Mouse (Mus musculus) lung, embryonic 14.5 days (tissue): ENCODE measurements around the gene Dnajc2. TPM values are rescaled to one million over a fixed set of nuclear protein-coding genes. Genes with fewer than 3 reads are reported as not detected.

Experiments
- ATAC-seq: fragments of 200-750 bp; cut with Nextera tagmentation; 2 replicates; pipeline ENCODE4 v1.8.0; 2017; ENCODE audit warnings: mild to moderate bottlenecking, moderate TSS enrichment, moderate library complexity; ENCODE audit not compliant: insufficient read depth
- DNase-seq: peaks from one replicate; pipeline ENCODE4 v3.0.0-alpha.2; 2015
- H3K27ac ChIP-seq: fragments of 300-500 bp; sonication (generic); 2 replicates; pipeline ENCODE4 v1.5.1; 2014; ENCODE audit warnings: low read depth, mild to moderate bottlenecking, moderate library complexity
- H3K27me3 ChIP-seq: fragments of 300-500 bp; sonication (generic); 2 replicates; pipeline ENCODE4 v1.6.1; 2014; ENCODE audit warnings: low read length, control low read depth; ENCODE audit not compliant: insufficient read depth
- H3K36me3 ChIP-seq: fragments of 300-500 bp; sonication (generic); 2 replicates; pipeline ENCODE4 v1.6.1; 2014; ENCODE audit warnings: control low read depth; ENCODE audit not compliant: insufficient read depth
- H3K4me1 ChIP-seq: fragments of 300-500 bp; sonication (generic); 2 replicates; pipeline ENCODE4 v1.6.1; 2014; ENCODE audit warnings: antibody characterized with exemption, control low read depth; ENCODE audit not compliant: insufficient read depth
- H3K4me2 ChIP-seq: fragments of 300-500 bp; sonication (generic); 2 replicates; pipeline ENCODE4 v1.6.1; 2014; ENCODE audit warnings: mild to moderate bottlenecking
- H3K4me3 ChIP-seq: fragments of 300-500 bp; sonication (generic); 2 replicates; pipeline ENCODE4 v1.5.1; 2014; ENCODE audit warnings: low read depth, low read length
- H3K9ac ChIP-seq: fragments of 300-500 bp; sonication (generic); 2 replicates; pipeline ENCODE4 v1.6.1; 2014
- H3K9me3 ChIP-seq: fragments of 300-500 bp; sonication (generic); 2 replicates; pipeline ENCODE4 v1.6.1; 2016; ENCODE audit warnings: low read depth, low read length, control low read depth
- CTCF ChIP-seq: IDR thresholded peaks from 2 replicates; pipeline ENCODE4 v1.5.1; 2016; ENCODE audit warnings: antibody characterized with exemption, low read depth
- WGBS: fragments of 180-500 bp; shearing (Covaris S2); extraction: QIAGEN DNeasy Blood & Tissue Kit; methylation state at CpG from one replicate; pipeline ENCODE4 v1.1.7; 2014; 5-methylcytosine and 5-hydroxymethylcytosine counted together
- polyA plus RNA-seq: library from polyadenylated mRNA; unstranded; fragments of >200 nt; fragmentation: Nextera tagmentation; extraction: Ambion mirVana; gene quantifications from 2 replicates; pipeline ENCODE4 v1.2.1, GENCODE M21; 2014

The Dnajc2 gene
- polyA plus RNA-seq, 1 experiment from 2014 or later = 77.4 TPM

DNA sequence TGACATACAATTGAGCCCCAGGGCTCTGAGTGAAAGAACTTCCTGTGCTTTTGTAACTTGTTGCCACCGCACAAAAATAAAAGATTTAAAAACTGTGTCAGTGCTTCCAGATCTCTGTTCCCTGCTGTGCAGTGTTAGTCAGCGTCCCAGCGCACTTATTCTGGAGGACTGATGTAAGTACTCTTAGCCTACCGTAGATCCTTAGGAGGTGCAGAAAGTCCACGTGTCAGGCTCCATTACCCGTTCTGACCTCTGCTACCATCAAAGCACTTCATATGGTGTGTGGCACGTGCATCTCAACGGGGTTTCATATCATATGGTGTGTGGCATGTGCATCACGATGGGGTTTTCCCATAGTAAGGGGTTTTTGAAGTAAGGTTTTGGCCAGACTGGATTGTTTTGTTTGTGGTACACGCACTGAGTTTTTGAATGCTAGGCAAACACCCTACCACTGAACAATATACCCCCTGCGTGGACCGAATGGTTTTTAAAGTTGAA lies 18.7 kb upstream of the Dnajc2 start:
- TF ChIP-seq CTCF = no peak

GRCm38 (mm10) chr5:21802907-21803306 lies 17.9 kb upstream of the Dnajc2 start:
- Histone ChIP-seq H3K27ac (no peak overlapping the region), H3K4me3 (no peak overlapping the region), H3K36me3 (peaks cover 60% of the 10 kb centered on the region), H3K27me3 (no peaks in the 10 kb centered on the region), H3K4me1 (no peaks in the 10 kb centered on the region), H3K9ac (no peak overlapping the region), H3K4me2 (no peak overlapping the region), H3K9me3 (no peaks in the 10 kb centered on the region)
- DNase-seq (no peak), ATAC-seq (no peak)
- TF ChIP-seq CTCF = no peak
- 89% methylated on average over 9 of the region's 9 CpGs for WGBS

More for the DNA sequence above, 18.7 kb upstream of the Dnajc2 start:
- no peak for DNase-seq
- no peak overlapping the region for H3K4me3 ChIP-seq
- no peaks in the 10 kb centered on the region for H3K4me1 ChIP-seq
- H3K9ac ChIP-seq = no peak overlapping the region
- no peak overlapping the region for H3K27ac ChIP-seq
- no peak for ATAC-seq
- no peaks in the 10 kb centered on the region for H3K9me3 ChIP-seq
- WGBS = 92% methylated on average over 12 of the region's 12 CpGs
- peaks cover 55% of the 10 kb centered on the region for H3K36me3 ChIP-seq
- no peak overlapping the region for H3K4me2 ChIP-seq
- H3K27me3 ChIP-seq = no peaks in the 10 kb centered on the region

- H3K4me3 ChIP-seq = no peak overlapping the region
- no peaks in the 10 kb centered on the region for H3K27me3 ChIP-seq
- no peak for ATAC-seq
- no peak overlapping the region for H3K4me2 ChIP-seq
- H3K9me3 ChIP-seq = no peaks in the 10 kb centered on the region
- H3K4me1 ChIP-seq = no peaks in the 10 kb centered on the region
- no peak for TF ChIP-seq CTCF
- no peak overlapping the region for H3K9ac ChIP-seq
- no peak for DNase-seq
- peaks cover 23% of the 10 kb centered on the region for H3K36me3 ChIP-seq
- no peak overlapping the region for H3K27ac ChIP-seq
These were observed 7.1 kb upstream of the Dnajc2 start for GRCm38 (mm10) chr5:21792166-21792565.

DNA sequence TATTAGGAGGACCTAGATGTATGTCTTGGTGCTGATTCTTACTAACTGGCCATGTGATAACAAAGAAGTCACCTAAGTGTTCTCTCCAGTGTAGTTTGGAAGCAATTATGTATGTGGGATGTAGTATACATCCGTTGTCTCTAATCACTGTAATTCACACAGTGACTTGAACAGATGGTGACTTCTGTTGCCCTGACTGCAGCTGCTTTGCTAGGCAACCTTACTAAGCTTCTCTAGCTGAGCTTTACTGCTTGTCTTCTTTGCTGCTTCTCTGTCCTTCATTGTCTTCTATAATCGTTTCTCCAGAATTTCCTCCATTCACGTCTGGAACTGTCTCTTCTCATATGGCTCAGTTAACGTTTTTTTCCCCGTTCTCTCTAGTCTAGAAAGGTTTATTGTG lies 4.0 kb upstream of the Dnajc2 start:
- Histone ChIP-seq H3K4me1 (no peaks in the 10 kb centered on the region), H3K9me3 (no peaks in the 10 kb centered on the region), H3K27me3 (no peaks in the 10 kb centered on the region), H3K4me3 (no peak overlapping the region), H3K27ac (no peak overlapping the region), H3K4me2 (no peak overlapping the region), H3K36me3 (peaks cover 3% of the 10 kb centered on the region; the same call in 1 of the 2 replicates), H3K9ac (no peak overlapping the region)
- TF ChIP-seq CTCF = no peak
- ATAC-seq (no peak), DNase-seq (no peak)
- WGBS = 77% methylated on average over 5 of the region's 5 CpGs

DNA sequence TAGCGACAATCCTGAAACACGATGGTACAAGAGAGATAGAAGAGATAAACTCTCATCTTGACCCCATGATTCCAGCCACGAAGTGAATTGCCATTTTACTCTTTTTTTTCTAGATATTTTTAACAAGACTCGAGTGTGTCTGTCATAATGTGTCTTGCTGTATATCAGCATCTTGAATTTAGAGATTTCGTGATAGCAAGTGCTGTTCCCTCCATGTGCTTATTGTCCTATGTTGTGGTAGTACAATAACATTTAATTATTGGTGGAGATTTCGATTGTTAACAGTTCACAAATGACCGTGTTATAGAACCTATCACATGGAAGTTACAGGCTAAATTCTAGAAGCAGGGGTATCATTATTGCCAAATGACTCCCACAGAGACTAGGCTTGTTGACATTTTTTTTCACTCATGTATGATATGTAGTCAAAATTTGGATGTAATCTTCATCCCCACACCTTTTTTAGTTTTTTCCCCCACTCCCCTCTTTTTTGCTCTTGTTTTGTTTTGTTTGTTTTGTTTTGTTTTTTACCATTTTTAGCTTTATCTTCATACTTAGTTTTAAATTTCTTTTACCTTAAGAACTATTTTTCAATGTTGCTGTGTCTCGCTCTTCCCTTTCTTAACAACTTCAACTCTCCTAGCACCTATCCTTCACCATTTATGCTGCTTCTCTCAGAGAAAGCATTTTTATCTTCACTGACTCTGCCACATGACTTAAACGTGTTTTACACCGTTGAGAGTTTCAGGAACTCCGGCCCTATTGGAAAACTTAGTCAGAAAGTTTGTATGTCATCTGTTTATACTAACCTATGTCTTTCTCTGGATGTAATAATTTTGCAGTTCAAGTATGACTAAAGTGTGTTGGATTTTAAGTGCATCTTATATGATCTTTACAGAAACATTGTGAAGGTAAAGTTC lies 2.4 kb upstream of the Dnajc2 start:
- TF ChIP-seq CTCF = no peak
- Histone ChIP-seq H3K9me3 (no peaks in the 10 kb centered on the region), H3K9ac (peak overlapping the region; percentile 81), H3K27me3 (no peaks in the 10 kb centered on the region), H3K4me2 (peak overlapping the region; percentile 68), H3K4me3 (peak overlapping the region; percentile 76), H3K27ac (no peak overlapping the region; the same call in 1 of the 2 replicates), H3K36me3 (peaks cover 8% of the 10 kb centered on the region), H3K4me1 (no peaks in the 10 kb centered on the region)
- 33% methylated on average over 11 of the region's 11 CpGs for WGBS
- ATAC-seq (no peak), DNase-seq (no peak)

GRCm38 (mm10) chr5:21786258-21787185 lies 1.5 kb upstream of the Dnajc2 start:
- TF ChIP-seq CTCF = no peak
- DNase-seq (peak; percentile 95), ATAC-seq (peak; percentile 88)

GRCm38 (mm10) chr5:21785776-21786175 lies 725 bp upstream of the Dnajc2 start:
- no peak for DNase-seq
- Histone ChIP-seq H3K4me3 (no peak overlapping the region; the same call in 1 of the 2 replicates), H3K4me1 (no peaks in the 10 kb centered on the region), H3K9me3 (no peaks in the 10 kb centered on the region), H3K27me3 (no peaks in the 10 kb centered on the region), H3K4me2 (peak overlapping the region; percentile 93), H3K27ac (no peak overlapping the region), H3K36me3 (peaks cover 22% of the 10 kb centered on the region), H3K9ac (no peak overlapping the region)
- no peak for ATAC-seq
- 74% methylated on average over 7 of the region's 7 CpGs for WGBS
- no peak for TF ChIP-seq CTCF

More at GRCm38 (mm10) chr5:21786258-21787185, 1.5 kb upstream of the Dnajc2 start:
- Histone ChIP-seq H3K4me2 (peak overlapping the region; percentile 68), H3K4me1 (no peaks in the 10 kb centered on the region), H3K27ac (peak overlapping the region; percentile 84), H3K36me3 (peaks cover 14% of the 10 kb centered on the region), H3K9ac (peak overlapping the region; percentile 81), H3K4me3 (peak overlapping the region; percentile 76), H3K27me3 (no peaks in the 10 kb centered on the region), H3K9me3 (no peaks in the 10 kb centered on the region)
- 2% methylated on average over 49 of the region's 51 CpGs for WGBS
